Mouse (Mus musculus): ENCODE data around the gene Smco2.

DNA sequence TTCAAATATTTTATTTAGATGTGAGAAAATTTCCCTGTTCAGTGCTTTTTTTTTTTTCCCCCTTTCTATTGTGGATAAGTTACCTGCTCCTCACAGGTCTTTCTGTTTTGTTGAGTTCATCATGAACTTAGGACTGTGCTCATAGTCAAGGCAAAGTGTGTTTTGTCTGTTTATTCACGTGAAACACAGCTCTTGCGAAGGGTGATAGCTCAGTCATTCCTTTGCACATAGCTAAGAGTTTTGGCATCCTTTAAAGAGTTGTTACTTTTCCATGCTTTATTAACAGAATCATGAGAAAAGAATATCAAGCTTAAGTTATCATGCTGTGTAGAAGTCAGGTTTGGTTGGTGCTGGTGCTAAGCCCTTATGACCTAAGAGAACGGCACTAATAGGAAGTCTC lies 54.8 kb downstream of the Smco2 start:
- TF ChIP-seq CTCF (IDR thresholded peaks at IDR 0.05; ENCODE audit: low read depth) (no peak), EP300 (IDR thresholded peaks at IDR 0.05; ENCODE audit: low read depth) (no peak)
